Mouse (Mus musculus) kidney, postnatal 4 days (tissue): ENCODE measurements around the gene Olfr917.

ENCODE experiments used
- DNase-seq, 2 experiments: peaks; one replicate each; pipeline ENCODE4 v3.0.0; 2021; ENCODE audit warnings: mixed read lengths in 2 of 2

Gene Olfr917

DNA sequence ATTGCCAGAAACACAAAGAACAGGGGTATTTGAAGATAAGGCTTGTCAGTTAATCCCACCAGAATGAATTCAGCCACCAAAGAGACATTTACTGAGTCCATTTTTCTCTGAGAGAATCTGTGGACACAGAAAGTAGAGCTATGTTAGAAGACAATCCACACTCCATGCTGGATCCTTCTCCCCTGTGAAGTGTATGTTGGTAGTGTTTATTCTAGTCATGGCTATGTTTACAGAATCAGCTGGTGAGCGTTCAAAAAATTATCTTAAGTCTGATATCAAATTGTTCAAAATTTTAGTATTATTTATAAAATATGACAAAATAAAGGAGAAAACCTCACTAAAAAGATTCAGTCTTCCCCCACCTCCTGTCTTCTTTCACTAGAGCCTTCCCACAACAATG lies at the start of gene Olfr917:
Gene Olfr917, minus strand, starts transcription at position 101 of the 400 bp plus-strand sequence.
- no peak for DNase-seq

DNA sequence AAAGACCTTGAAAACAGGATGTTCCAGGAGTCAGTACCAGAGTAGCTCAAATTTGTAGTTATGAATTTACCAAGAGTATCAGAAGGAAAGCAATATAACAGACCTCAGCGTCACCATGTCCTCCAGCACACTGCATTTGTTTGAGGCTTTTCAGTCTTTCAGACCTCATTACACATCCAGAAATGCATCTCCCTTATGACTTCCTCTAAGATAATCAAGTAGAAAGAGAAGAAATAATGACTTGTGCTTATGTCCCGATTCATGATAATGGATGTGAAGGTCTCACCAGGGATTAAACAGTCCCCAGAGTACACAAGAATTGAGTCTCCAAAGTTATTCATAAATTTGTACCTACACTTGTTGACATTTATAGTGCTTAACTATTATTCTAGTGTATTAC lies 8.9 kb upstream of the Olfr917 start, which contains the start of gene Olfr918:
Gene Olfr918, minus strand, starts transcription at position 101 of the 400 bp plus-strand sequence.
- DNase-seq = no peak

DNA sequence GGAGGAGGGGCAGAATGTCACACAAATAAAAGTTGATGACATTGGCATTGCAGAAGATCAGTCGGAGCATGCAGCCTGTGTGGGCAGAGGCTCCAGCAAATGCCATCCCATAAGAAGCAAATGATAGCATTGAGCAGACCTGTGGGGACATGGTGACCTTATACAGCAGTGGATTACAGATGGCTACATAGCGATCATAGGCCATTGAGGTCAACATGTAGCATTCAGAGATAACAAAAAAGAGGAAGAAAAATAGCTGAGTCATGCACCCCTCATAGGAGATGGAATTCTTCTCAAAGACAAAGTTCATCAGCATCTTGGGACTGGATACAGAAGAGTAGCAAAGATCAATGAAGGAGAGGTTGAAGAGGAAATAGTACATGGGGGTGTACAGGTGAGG lies 7.2 kb upstream of the Olfr917 start:
- DNase-seq = no peak

DNA sequence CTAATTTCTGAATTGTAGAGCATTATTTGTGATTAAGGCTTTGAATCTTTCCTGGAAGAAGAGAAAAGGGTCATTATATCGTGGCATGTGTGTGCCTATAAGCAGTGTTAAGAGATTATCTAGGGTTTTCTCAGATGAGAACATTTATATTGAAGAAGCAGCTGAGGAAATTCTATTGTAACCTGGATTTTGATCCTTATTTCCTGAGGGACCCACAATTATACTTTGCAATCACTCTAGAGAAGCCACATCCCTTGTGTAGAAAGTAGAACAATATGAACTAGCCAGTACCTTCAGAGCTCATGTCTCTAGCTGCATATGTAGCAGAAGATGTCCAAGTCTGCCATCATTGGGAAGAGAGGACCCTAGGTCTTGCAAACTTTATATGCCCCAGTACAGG lies 5.9 kb downstream of the Olfr917 start, which contains the start of gene Olfr916:
Gene Olfr916, minus strand, starts transcription at position 101 of the 400 bp plus-strand sequence.
- DNase-seq = no peak

DNA sequence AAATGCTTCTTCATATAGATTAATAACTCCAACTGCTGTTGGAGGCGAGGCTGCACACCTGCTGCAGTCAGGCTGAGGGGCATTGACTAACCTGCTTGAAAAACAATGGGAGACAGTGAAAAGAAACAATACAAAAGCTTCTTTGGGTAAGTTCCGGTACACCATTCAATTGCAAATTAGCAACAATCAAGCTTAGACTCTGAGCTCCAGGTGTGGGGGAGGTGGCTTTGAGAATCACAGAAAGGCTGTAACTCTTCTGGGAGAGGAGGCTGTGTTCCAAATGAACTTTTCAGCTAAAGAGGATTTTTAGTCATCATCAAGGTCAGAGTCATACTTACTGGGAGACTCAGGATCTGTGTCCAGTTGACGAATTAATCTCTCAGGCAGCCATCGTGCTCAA lies 33.2 kb downstream of the Olfr917 start:
- DNase-seq = no peak
